Mouse (Mus musculus) heart, postnatal 0 days (tissue): Measurements from ENCODE around the gene Ccdc185.

ENCODE experiments used
- CTCF ChIP-seq: IDR thresholded peaks from 2 replicates; pipeline ENCODE4 v1.5.1; 2016; ENCODE audit warnings: antibody characterized with exemption, control low read depth, low read depth
- EP300 ChIP-seq: IDR thresholded peaks from 2 replicates; pipeline ENCODE4 v1.6.1; 2016; ENCODE audit warnings: antibody characterized with exemption, low read depth

DNA sequence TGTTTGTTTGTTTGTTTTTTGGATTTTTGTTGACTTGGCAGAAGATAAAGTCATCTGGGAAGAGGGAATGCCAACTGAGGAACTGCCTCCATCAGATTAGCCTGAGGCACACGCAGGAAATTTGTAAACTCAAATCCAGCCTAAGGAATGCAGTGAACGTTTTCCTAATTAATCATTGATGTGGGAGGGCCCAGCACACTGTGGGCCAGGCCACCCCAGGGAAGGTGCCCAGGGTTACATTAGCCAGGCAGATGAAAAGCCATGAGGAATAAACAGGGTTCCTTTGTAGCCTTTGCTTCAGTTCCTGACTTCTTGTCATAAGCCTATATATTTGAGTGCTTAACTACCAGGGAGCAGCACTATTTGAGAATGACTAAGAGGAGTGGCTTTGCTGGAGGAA lies 44.1 kb downstream of the Ccdc185 start:
- no peak for TF ChIP-seq CTCF
- TF ChIP-seq EP300: no peak
